In genomic region chr3:98630152-98630551, GRCm38 (mm10) we compare ENCODE assay signal across 25 mouse cellular contexts. TPM values are rescaled to one million over a fixed set of nuclear protein-coding genes. Genes with fewer than 3 reads are reported as not detected.
"Had no signal": no experiment of that assay in that cellular context is flagged by ENCODE, and none has a peak within 500 bp of the region (broad histone marks: within the 10 kb centered on the region; RNA-seq: fewer than 3 reads in every experiment).

Gene Hsd3b5, minus strand, starts transcription at chr3:98630252.

- H3K27me3 ChIP-seq: neural tube, embryonic 13.5 days; neural tube, embryonic 15.5 days; stomach, embryonic 15.5 days had no signal

- H3K4me1 ChIP-seq: neural tube, embryonic 13.5 days; neural tube, embryonic 15.5 days; stomach, embryonic 15.5 days had no signal

- H3K27ac ChIP-seq: neural tube, embryonic 13.5 days; neural tube, embryonic 15.5 days; stomach, embryonic 15.5 days; stomach, postnatal 0 days had no signal

- H3K9me3 ChIP-seq: neural tube, embryonic 13.5 days; neural tube, embryonic 15.5 days; stomach, embryonic 15.5 days had no signal

- DNase-seq: retina, postnatal 1 day; right cerebral cortex, adult 18-20 months; right cerebral cortex, postnatal 14 days; right cerebral cortex, postnatal 25 days; right cerebral cortex, postnatal 4 days; spleen, adult 18-20 months; thymus, adult 18-20 months; thymus, adult 2 months; thymus, postnatal 14 days; thymus, postnatal 25 days; thymus, postnatal 36 days; thymus, postnatal 4 days had no signal

- H3K9ac ChIP-seq: neural tube, embryonic 13.5 days; neural tube, embryonic 15.5 days; stomach, embryonic 15.5 days had no signal

- H3K4me3 ChIP-seq: neural tube, embryonic 13.5 days; neural tube, embryonic 15.5 days; stomach, embryonic 15.5 days had no signal

- H3K4me2 ChIP-seq: neural tube, embryonic 13.5 days; neural tube, embryonic 15.5 days; stomach, embryonic 15.5 days had no signal

- H3K36me3 ChIP-seq: neural tube, embryonic 13.5 days; neural tube, embryonic 15.5 days; stomach, embryonic 15.5 days had no signal

RNA-seq across cellular contexts. Expression of gene Hsd3b5, which starts in this region (rescaled TPM):
- total RNA-seq: neutrophil, adult 5-6 weeks had no signal
- polyA plus RNA-seq: neural tube, embryonic 13.5 days; neural tube, embryonic 14.5 days; neural tube, embryonic 15.5 days; small intestine, adult 2 months; spleen, adult 2 months; stomach, embryonic 14.5 days; stomach, embryonic 15.5 days; stomach, embryonic 16.5 days; stomach, postnatal 0 days; testis, adult 2 months; thymus, adult 2 months; thymus, postnatal 0 days; urinary bladder, adult 2 months had no signal
